Mouse (Mus musculus) forebrain, embryonic 15.5 days (tissue): Measurements from ENCODE around the gene Cntfr. TPM values are rescaled to one million over a fixed set of nuclear protein-coding genes. Genes with fewer than 3 reads are reported as not detected.

ENCODE experiments used
- ATAC-seq: fragments of 200-750 bp; cut with Nextera tagmentation; replicated peaks from 2 replicates; pipeline ENCODE4 v1.8.0; 2017; ENCODE audit warnings: mild to moderate bottlenecking, moderate TSS enrichment, moderate library complexity
- H3K27ac ChIP-seq: fragments of 300-500 bp; sonication (generic); replicated peaks from 2 replicates; pipeline ENCODE4 v1.5.1; 2015; ENCODE audit warnings: mild to moderate bottlenecking, inconsistent platforms
- H3K27me3 ChIP-seq: fragments of 300-500 bp; sonication (generic); 2 replicates; pipeline ENCODE4 v1.6.1; 2015; ENCODE audit warnings: inconsistent platforms
- H3K36me3 ChIP-seq: fragments of 300-500 bp; sonication (generic); 2 replicates; pipeline ENCODE4 v1.6.1; 2015; ENCODE audit warnings: mild to moderate bottlenecking, inconsistent platforms
- H3K4me1 ChIP-seq: fragments of 300-500 bp; sonication (generic); 2 replicates; pipeline ENCODE4 v1.6.1; 2015; ENCODE audit warnings: inconsistent platforms
- H3K4me2 ChIP-seq: fragments of 300-500 bp; sonication (generic); replicated peaks from 2 replicates; pipeline ENCODE4 v1.6.1; 2015; ENCODE audit warnings: mild to moderate bottlenecking, inconsistent platforms
- H3K4me3 ChIP-seq: fragments of 300-500 bp; sonication (generic); 2 replicates; pipeline ENCODE4 v1.5.1; 2015; ENCODE audit warnings: mild to moderate bottlenecking, inconsistent platforms
- H3K9ac ChIP-seq: fragments of 300-500 bp; sonication (generic); replicated peaks from 2 replicates; pipeline ENCODE4 v1.6.1; 2015; ENCODE audit warnings: mild to moderate bottlenecking, inconsistent platforms
- H3K9me3 ChIP-seq: fragments of 300-500 bp; sonication (generic); 2 replicates; pipeline ENCODE4 v1.6.1; 2016; ENCODE audit warnings: inconsistent platforms
- WGBS: fragments of 180-500 bp; shearing (Covaris S2); methylation state at CpG from one replicate; pipeline ENCODE4 v1.1.7; 2015; ENCODE audit warnings: mixed read lengths; 5-methylcytosine and 5-hydroxymethylcytosine counted together
- polyA plus RNA-seq: library from polyadenylated mRNA; unstranded; fragments of >200 nt; fragmentation: Nextera tagmentation; extraction: Ambion mirVana; gene quantifications from 2 replicates; pipeline ENCODE4 v1.2.1, GENCODE M21; 2015

Cntfr gene
- polyA plus RNA-seq, 1 experiment from 2014 or later = 16.6 TPM

DNA sequence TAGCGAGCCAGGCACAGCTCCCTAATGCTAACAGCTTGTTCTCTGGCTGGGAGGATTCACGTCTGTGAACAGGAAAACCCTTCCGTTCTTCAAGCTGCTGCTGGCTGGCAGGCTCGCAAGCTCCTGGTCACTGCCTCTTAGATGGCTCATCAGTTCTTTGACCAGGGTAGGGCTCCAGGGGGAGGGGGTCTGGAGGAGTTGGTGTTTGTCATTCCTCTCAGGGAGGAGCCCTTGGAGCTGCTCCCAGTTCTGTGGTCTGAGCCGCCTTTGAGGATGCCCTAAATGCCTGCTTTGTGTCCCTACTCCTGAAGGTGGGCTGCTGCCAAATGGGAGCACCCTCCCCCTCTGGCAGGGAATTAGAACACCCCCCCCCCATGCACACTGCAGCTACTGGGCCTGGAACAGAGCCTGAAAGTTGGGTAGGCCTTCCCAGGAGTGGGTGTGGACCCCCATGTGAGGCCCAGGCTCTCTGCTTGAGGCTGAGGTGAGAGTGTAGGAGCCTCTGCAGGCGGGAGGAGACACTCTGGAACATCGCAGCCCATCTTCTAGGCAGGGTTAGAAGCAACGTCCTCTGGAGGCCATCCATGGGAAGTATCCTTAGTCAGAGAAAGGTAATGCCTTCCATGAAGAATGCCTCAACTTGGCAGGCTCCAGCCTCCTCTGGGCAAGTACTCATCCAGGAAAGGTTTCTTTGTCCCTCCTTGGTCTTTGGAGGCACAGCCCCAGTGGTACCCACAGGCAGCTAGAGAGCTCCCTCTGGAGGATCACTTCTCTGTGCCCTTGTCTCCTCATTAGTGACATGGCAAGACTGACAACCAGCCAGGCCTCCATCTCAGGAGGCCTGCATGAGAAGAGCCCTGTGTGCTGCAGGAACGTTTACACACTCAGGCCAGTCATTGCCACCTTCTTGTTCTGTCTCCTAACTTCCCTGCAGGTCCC, 81.0 kb downstream of the Cntfr start:
- no peak overlapping the region for H3K4me3 ChIP-seq
- peak overlapping the region; percentile 58 for H3K27ac ChIP-seq
- no peaks in the 10 kb centered on the region for H3K36me3 ChIP-seq
- no peak overlapping the region for H3K9ac ChIP-seq
- H3K27me3 ChIP-seq = no peaks in the 10 kb centered on the region
- peaks cover 71% of the 10 kb centered on the region for H3K4me1 ChIP-seq
- no peaks in the 10 kb centered on the region for H3K9me3 ChIP-seq
- 38% methylated on average over 9 of the region's 9 CpGs for WGBS
- peak; percentile 65 for ATAC-seq
- H3K4me2 ChIP-seq = no peak overlapping the region

- Histone ChIP-seq H3K27ac (0 out of 2 replicates have a peak overlapping the region, but pooled peaks have one; percentile 42), H3K27me3 (no peaks in the 10 kb centered on the region), H3K9ac (no peak overlapping the region), H3K4me3 (no peak overlapping the region), H3K4me2 (no peak overlapping the region), H3K36me3 (no peaks in the 10 kb centered on the region), H3K9me3 (no peaks in the 10 kb centered on the region), H3K4me1 (peaks cover 81% of the 10 kb centered on the region)
- WGBS = 7% methylated on average over 7 of the region's 7 CpGs
- no peak for ATAC-seq
Observed at GRCm38 (mm10) chr4:41614156-41614555, 82.7 kb downstream of the Cntfr start.

GRCm38 (mm10) chr4:41612166-41612565, 84.7 kb downstream of the Cntfr start:
- WGBS = 3% methylated on average over 8 of the region's 8 CpGs

GRCm38 (mm10) chr4:41610594-41610980, 86.3 kb downstream of the Cntfr start:
- H3K27me3 ChIP-seq = no peaks in the 10 kb centered on the region
- peaks cover 61% of the 10 kb centered on the region for H3K4me1 ChIP-seq
- H3K4me2 ChIP-seq = no peak overlapping the region
- 23% methylated on average over 6 of the region's 6 CpGs for WGBS
- H3K9ac ChIP-seq = no peak overlapping the region
- no peaks in the 10 kb centered on the region for H3K9me3 ChIP-seq
- H3K36me3 ChIP-seq = no peaks in the 10 kb centered on the region
- no peak for ATAC-seq
- no peak overlapping the region for H3K4me3 ChIP-seq
- H3K27ac ChIP-seq = peak overlapping the region; percentile 53; the same call in 1 of the 2 replicates

More at GRCm38 (mm10) chr4:41612166-41612565, 84.7 kb downstream of the Cntfr start:
- no peaks in the 10 kb centered on the region for H3K9me3 ChIP-seq
- no peaks in the 10 kb centered on the region for H3K36me3 ChIP-seq
- no peak overlapping the region for H3K9ac ChIP-seq
- no peaks in the 10 kb centered on the region for H3K27me3 ChIP-seq
- H3K4me3 ChIP-seq = no peak overlapping the region
- peaks cover 69% of the 10 kb centered on the region for H3K4me1 ChIP-seq
- H3K4me2 ChIP-seq = no peak overlapping the region
- ATAC-seq = peak; percentile 85
- H3K27ac ChIP-seq = peak overlapping the region; percentile 85

GRCm38 (mm10) chr4:41609681-41610593, 87.0 kb downstream of the Cntfr start:
- no peaks in the 10 kb centered on the region for H3K27me3 ChIP-seq

More at GRCm38 (mm10) chr4:41609681-41610593, 87.0 kb downstream of the Cntfr start:
- Histone ChIP-seq H3K4me2 (no peak overlapping the region), H3K27ac (peak overlapping the region; percentile 53; the same call in 1 of the 2 replicates), H3K36me3 (no peaks in the 10 kb centered on the region), H3K4me1 (peaks cover 61% of the 10 kb centered on the region), H3K4me3 (no peak overlapping the region), H3K9ac (no peak overlapping the region), H3K9me3 (no peaks in the 10 kb centered on the region)
- ATAC-seq = no peak
- WGBS = 52% methylated on average over 10 of the region's 10 CpGs

Other genes with a start within 250 kb of the Cntfr start
- gene Kif24, start 232.2 kb downstream of the Cntfr start, polyA plus RNA-seq = 5.1 and 5.5 TPM in 2 replicates
- gene Nudt2, start 231.9 kb downstream of the Cntfr start, polyA plus RNA-seq = 66.8 and 69.5 TPM in 2 replicates
- gene AI464131, start 194.0 kb downstream of the Cntfr start, polyA plus RNA-seq = 2.8 and 3.1 TPM in 2 replicates
- 9.4 and 15.7 TPM in 2 replicates for gene 1110017D15Rik, start 179.8 kb downstream of the Cntfr start, polyA plus RNA-seq
- 14.3 and 14.7 TPM in 2 replicates for gene Fam219a, start 127.6 kb downstream of the Cntfr start, polyA plus RNA-seq
- gene Dnaic1, start 127.3 kb downstream of the Cntfr start, polyA plus RNA-seq = 2.0 TPM in 2 replicates
- 58.3 and 66.4 TPM in 2 replicates for gene Enho, start 56.8 kb downstream of the Cntfr start, polyA plus RNA-seq
- 23.8 and 26.4 TPM in 2 replicates for gene Il11ra1, start 2.9 kb upstream of the Cntfr start, polyA plus RNA-seq
- 58.0 and 70.0 TPM in 2 replicates for gene Rpp25l, start 16.4 kb upstream of the Cntfr start, polyA plus RNA-seq
- gene Dctn3, start 26.1 kb upstream of the Cntfr start, polyA plus RNA-seq = 304 and 307 TPM in 2 replicates
- 0.13 and 0.18 TPM in 2 replicates for gene Arid3c, start 34.1 kb upstream of the Cntfr start, polyA plus RNA-seq
- gene Galt, start 58.1 kb upstream of the Cntfr start, polyA plus RNA-seq = 22.7 and 23.5 TPM in 2 replicates
- 46.3 and 46.5 TPM in 2 replicates for gene Sigmar1, start 59.1 kb upstream of the Cntfr start, polyA plus RNA-seq
- gene Ccl27a, start 77.2 kb upstream of the Cntfr start, polyA plus RNA-seq = 213 and 219 TPM in 2 replicates
- gene Gm21541, start 206.5 kb upstream of the Cntfr start, polyA plus RNA-seq = not detected in 2 replicates
- 9.8 and 11.2 TPM in 2 replicates for gene Gm20878, start 244.5 kb upstream of the Cntfr start, polyA plus RNA-seq